Mouse (Mus musculus): ENCODE measurements around the gene Slc17a2. TPM values are rescaled to one million over a fixed set of nuclear protein-coding genes. Genes with fewer than 3 reads are reported as not detected.

The Slc17a2 gene
- polyA plus RNA-seq (2014; fragmentation: Nextera tagmentation; extraction: Ambion mirVana): 0.08 TPM in 1 of 2 replicates, not detected in the other

GRCm38 (mm10) chr13:23806422-23807052 lies at the start of gene Slc17a2:
Slc17a2 (plus strand) TSS chr13:23806993.
- no peaks in the 10 kb centered on the region for H3K36me3 ChIP-seq (ENCODE audit: insufficient read depth)
- no peak within 1 kb of the TSS for H3K4me2 ChIP-seq
- no peak within 1 kb of the TSS for H3K4me3 ChIP-seq (ENCODE audit: low read depth, low read length)
- H3K9me3 ChIP-seq (ENCODE audit: low read depth, low read length): no peaks in the 10 kb centered on the region
- DNase-seq: peak; percentile 23
- H3K9ac ChIP-seq: no peak within 1 kb of the TSS
- 63% methylated on average over 15 of the region's 15 CpGs for WGBS
- no peaks in the 10 kb centered on the region for H3K4me1 ChIP-seq (ENCODE audit: insufficient read depth)
- ATAC-seq (ENCODE audit: insufficient read depth): no peak
- no peaks in the 10 kb centered on the region for H3K27me3 ChIP-seq (ENCODE audit: insufficient read depth, low read length)
- no peak for TF ChIP-seq CTCF (IDR thresholded peaks at IDR 0.05; ENCODE audit: low read depth)
- no peak within 1 kb of the TSS for H3K27ac ChIP-seq (ENCODE audit: low read depth)

DNA sequence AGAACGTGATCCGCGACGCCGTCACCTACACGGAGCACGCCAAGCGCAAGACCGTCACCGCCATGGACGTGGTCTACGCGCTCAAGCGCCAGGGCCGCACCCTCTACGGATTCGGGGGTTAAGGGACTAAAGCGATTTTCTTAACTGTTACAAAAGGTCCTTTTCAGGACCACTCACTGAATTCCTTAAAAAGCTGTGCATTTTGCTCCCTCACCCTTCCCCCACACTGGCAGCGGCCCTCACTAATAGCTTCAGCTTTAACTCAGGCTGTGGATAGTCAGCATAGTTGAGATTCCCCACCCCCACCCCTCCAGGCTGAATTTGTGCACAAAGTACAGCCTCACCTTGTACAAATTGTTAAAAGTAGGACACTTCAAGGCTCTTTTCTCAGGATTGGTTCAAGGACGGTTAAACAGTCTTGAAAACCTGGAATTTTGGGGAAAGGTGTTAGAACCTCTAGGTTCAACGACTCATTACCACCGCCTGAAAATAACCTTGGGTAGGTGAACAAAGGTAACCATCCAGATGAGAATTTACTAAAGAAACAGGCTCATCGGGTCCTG lies 49.5 kb upstream of the Slc17a2 start:
- 0 out of 2 replicates have a peak, but pooled peaks cover 4% of the 10 kb centered on the region for H3K4me1 ChIP-seq (ENCODE audit: insufficient read depth)
- peak overlapping the region; percentile 83 for H3K4me2 ChIP-seq
- H3K36me3 ChIP-seq (ENCODE audit: insufficient read depth): no peaks in the 10 kb centered on the region
- peak overlapping the region; percentile 98 for H3K27ac ChIP-seq (ENCODE audit: low read depth)
- peak; percentile 13; the same call in 1 of the 2 replicates for ATAC-seq (ENCODE audit: insufficient read depth)
- H3K9me3 ChIP-seq (ENCODE audit: low read depth, low read length): no peaks in the 10 kb centered on the region
- WGBS: 1% methylated on average over 15 of the region's 23 CpGs
- no peak for TF ChIP-seq CTCF (IDR thresholded peaks at IDR 0.05; ENCODE audit: low read depth)
- peak overlapping the region; percentile 71 for H3K9ac ChIP-seq
- H3K27me3 ChIP-seq (ENCODE audit: insufficient read depth, low read length): no peaks in the 10 kb centered on the region
- peak; percentile 78 for DNase-seq
- peak overlapping the region; percentile 43 for H3K4me3 ChIP-seq (ENCODE audit: low read depth, low read length)

DNA sequence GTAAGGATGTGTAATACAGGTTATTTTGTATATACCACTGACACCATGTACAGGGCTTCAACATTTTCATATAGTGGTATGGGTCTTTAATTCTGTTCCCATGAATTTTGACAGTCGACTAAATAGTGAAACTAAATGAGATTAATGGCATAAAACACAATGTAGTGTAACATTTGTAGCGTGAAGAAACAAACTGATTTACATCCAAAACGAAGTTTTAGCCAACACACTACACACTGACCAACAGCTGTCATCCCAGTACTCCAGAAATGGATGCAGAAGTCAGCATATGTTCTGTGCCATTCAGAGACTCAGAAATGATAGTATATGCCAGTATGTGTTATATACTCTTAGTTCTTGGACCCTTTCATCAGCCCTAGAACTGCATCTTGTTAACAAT lies 48.9 kb upstream of the Slc17a2 start:
- H3K4me2 ChIP-seq: peak overlapping the region; percentile 83
- no peaks in the 10 kb centered on the region for H3K36me3 ChIP-seq (ENCODE audit: insufficient read depth)
- H3K4me1 ChIP-seq (ENCODE audit: insufficient read depth): 0 out of 2 replicates have a peak, but pooled peaks cover 4% of the 10 kb centered on the region
- 43% methylated on average over 3 of the region's 3 CpGs for WGBS
- H3K27ac ChIP-seq (ENCODE audit: low read depth): peak overlapping the region; percentile 98
- H3K9ac ChIP-seq: peak overlapping the region; percentile 71; the same call in 1 of the 2 replicates
- peak overlapping the region; percentile 43; the same call in 1 of the 2 replicates for H3K4me3 ChIP-seq (ENCODE audit: low read depth, low read length)
- no peak for TF ChIP-seq CTCF (IDR thresholded peaks at IDR 0.05; ENCODE audit: low read depth)
- peak; percentile 9 for DNase-seq
- no peaks in the 10 kb centered on the region for H3K27me3 ChIP-seq (ENCODE audit: insufficient read depth, low read length)
- H3K9me3 ChIP-seq (ENCODE audit: low read depth, low read length): no peaks in the 10 kb centered on the region
- ATAC-seq (ENCODE audit: insufficient read depth): no peak

DNA sequence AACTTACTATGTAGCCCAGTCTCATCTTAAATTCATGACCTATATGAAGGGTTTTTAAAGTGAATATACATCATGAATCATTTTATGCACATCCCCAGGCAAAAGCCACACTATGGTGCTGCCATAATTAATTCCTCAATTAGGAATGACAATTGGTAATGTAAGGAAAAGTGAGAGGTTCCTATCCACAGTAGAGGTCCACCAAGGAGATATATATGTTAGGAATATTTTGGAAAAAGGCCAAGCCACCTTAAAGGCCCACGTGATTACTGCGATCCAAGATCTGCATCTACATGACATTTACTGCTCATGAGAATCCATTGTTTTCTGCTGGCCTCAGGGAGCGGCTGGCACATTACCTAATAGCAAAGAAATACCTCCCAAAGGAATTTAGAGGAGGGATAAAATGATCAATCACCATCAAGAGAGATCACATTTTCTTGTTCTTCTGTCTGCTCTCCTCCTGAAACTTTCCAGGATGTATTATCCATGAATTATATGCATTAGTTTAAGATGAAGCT lies 47.5 kb upstream of the Slc17a2 start:
- TF ChIP-seq CTCF (IDR thresholded peaks at IDR 0.05; ENCODE audit: low read depth): no peak
- Histone ChIP-seq H3K36me3 (ENCODE audit: insufficient read depth) (no peaks in the 10 kb centered on the region), H3K4me1 (ENCODE audit: insufficient read depth) (peaks cover 4% of the 10 kb centered on the region; the same call in 1 of the 2 replicates), H3K9me3 (ENCODE audit: low read depth, low read length) (no peaks in the 10 kb centered on the region), H3K27ac (ENCODE audit: low read depth) (peak overlapping the region; percentile 99), H3K4me3 (ENCODE audit: low read depth, low read length) (no peak overlapping the region), H3K9ac (no peak overlapping the region), H3K27me3 (ENCODE audit: insufficient read depth, low read length) (no peaks in the 10 kb centered on the region), H3K4me2 (peak overlapping the region; percentile 90)
- ATAC-seq (ENCODE audit: insufficient read depth): no peak
- peak; percentile 10 for DNase-seq
- 73% methylated on average over 3 of the region's 3 CpGs for WGBS

GRCm38 (mm10) chr13:23759916-23760239 lies 46.9 kb upstream of the Slc17a2 start:
- Histone ChIP-seq H3K27ac (ENCODE audit: low read depth) (peak overlapping the region; percentile 99), H3K36me3 (ENCODE audit: insufficient read depth) (no peaks in the 10 kb centered on the region), H3K4me1 (ENCODE audit: insufficient read depth) (peaks cover 5% of the 10 kb centered on the region; the same call in 1 of the 2 replicates), H3K4me3 (ENCODE audit: low read depth, low read length) (peak overlapping the region; percentile 45), H3K9me3 (ENCODE audit: low read depth, low read length) (no peaks in the 10 kb centered on the region), H3K4me2 (peak overlapping the region; percentile 90), H3K9ac (peak overlapping the region; percentile 69), H3K27me3 (ENCODE audit: insufficient read depth, low read length) (no peaks in the 10 kb centered on the region)
- TF ChIP-seq CTCF (IDR thresholded peaks at IDR 0.05; ENCODE audit: low read depth): no peak
- WGBS: 68% methylated on average over 1 of the region's 1 CpGs
- DNase-seq (no peak), ATAC-seq (ENCODE audit: insufficient read depth) (no peak)

DNA sequence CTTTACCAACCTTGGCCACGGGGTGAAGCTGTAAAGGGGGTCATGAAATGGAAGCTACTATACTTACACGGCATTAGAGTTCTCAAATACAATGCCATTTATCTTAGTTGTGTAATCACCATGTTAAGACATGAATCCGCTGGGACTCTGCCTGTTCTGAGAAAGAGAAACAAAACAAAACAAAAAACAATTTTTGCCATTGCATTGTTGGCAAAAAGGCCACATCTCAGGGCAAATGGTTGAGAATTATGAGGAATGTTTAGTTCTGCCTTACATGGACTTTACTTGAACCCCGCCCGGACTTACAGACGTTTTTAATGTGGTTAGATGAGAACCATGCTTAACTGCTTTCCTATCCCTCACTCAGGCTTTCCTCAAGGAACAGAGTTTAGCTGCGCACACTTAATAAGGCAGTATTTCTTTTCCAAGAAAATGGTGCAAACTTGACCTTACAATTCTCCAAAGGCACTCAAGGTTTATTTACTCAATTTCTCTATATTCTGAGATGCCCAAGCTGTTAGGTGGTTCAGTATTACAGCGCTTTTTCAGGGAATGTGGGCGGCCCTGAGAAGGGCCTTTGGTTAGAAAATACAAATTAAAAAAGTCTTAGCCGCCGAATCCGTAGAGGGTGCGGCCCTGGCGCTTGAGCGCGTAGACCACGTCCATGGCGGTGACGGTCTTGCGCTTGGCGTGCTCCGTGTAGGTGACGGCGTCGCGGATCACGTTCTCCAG lies 46.4 kb upstream of the Slc17a2 start:
- Histone ChIP-seq H3K9ac (peak overlapping the region; percentile 69), H3K36me3 (ENCODE audit: insufficient read depth) (no peaks in the 10 kb centered on the region), H3K9me3 (ENCODE audit: low read depth, low read length) (no peaks in the 10 kb centered on the region), H3K27me3 (ENCODE audit: insufficient read depth, low read length) (no peaks in the 10 kb centered on the region), H3K27ac (ENCODE audit: low read depth) (peak overlapping the region; percentile 99), H3K4me1 (ENCODE audit: insufficient read depth) (peaks cover 5% of the 10 kb centered on the region; the same call in 1 of the 2 replicates), H3K4me2 (peak overlapping the region; percentile 90), H3K4me3 (ENCODE audit: low read depth, low read length) (peak overlapping the region; percentile 45)
- ATAC-seq (ENCODE audit: insufficient read depth) (peak; percentile 14), DNase-seq (peak; percentile 79)
- peak; percentile 50 for TF ChIP-seq CTCF (IDR thresholded peaks at IDR 0.05; ENCODE audit: low read depth)
- 1% methylated on average over 20 of the region's 27 CpGs for WGBS

Data from lung, embryonic 14.5 days (tissue).